Mouse (Mus musculus): ENCODE data around the gene Egln2. TPM values are rescaled to one million over a fixed set of nuclear protein-coding genes. Genes with fewer than 3 reads are reported as not detected.

Egln2 gene
- polyA plus RNA-seq, 1 experiment: 61.4 TPM

GRCm38 (mm10) chr7:27192434-27192833 is 25.8 kb upstream of the Egln2 start:
- no peak overlapping the region for H3ac ChIP-seq (ENCODE audit: control insufficient read depth, insufficient read length)
- peaks cover 38% of the 10 kb centered on the region for H3K79me2 ChIP-seq (ENCODE audit: control insufficient read depth, insufficient read depth)
- H3K36me3 ChIP-seq (ENCODE audit: control insufficient read depth, insufficient read depth): peaks cover 37% of the 10 kb centered on the region
- H3K4me2 ChIP-seq (ENCODE audit: low read depth): no peak overlapping the region
- H3K4me3 ChIP-seq: no peak overlapping the region
- TF ChIP-seq TCF12 (IDR thresholded peaks at IDR 0.05; ENCODE audit: insufficient read depth, poor library complexity, severe bottlenecking): no peak
- no peak for TF ChIP-seq CEBPB (IDR thresholded peaks at IDR 0.05; ENCODE audit: insufficient read depth, poor library complexity, severe bottlenecking)
- no peak for TF ChIP-seq POLR2AphosphoS2 (IDR thresholded peaks at IDR 0.05; ENCODE audit: insufficient read length, low read depth)
- TF ChIP-seq TCF3 (IDR thresholded peaks at IDR 0.05; ENCODE audit: insufficient read length, low read depth): no peak
- no peak for TF ChIP-seq MYOD1 (IDR thresholded peaks at IDR 0.05; ENCODE audit: control insufficient read depth in 1 of 3, insufficient read length in 2 of 3, low read depth in 2 of 3)
- TF ChIP-seq POLR2A (IDR thresholded peaks at IDR 0.05; ENCODE audit: insufficient read length, low read depth): no peak
- no peak for TF ChIP-seq USF1 (IDR thresholded peaks at IDR 0.05; ENCODE audit: low read depth)
- TF ChIP-seq MYOG (IDR thresholded peaks at IDR 0.05; ENCODE audit: control insufficient read depth in 1 of 3, insufficient read depth in 1 of 3, insufficient read length in 2 of 3, low read depth in 2 of 3): no peak
- TF ChIP-seq REST (IDR thresholded peaks at IDR 0.05; ENCODE audit: insufficient read depth, insufficient read length): no peak
- no peak for TF ChIP-seq E2F4 (IDR thresholded peaks at IDR 0.05; ENCODE audit: insufficient read depth)
- TF ChIP-seq MAX (IDR thresholded peaks at IDR 0.05; ENCODE audit: low read depth): no peak
- TF ChIP-seq SRF (IDR thresholded peaks at IDR 0.05; ENCODE audit: control insufficient read depth, insufficient read length, low read depth): no peak
- no peaks in the 10 kb centered on the region for H3K27me3 ChIP-seq (ENCODE audit: control insufficient read depth, insufficient read depth, insufficient read length)

- Histone ChIP-seq H3ac (ENCODE audit: control insufficient read depth, insufficient read length) (no peak overlapping the region), H3K36me3 (ENCODE audit: control insufficient read depth, insufficient read depth) (peaks cover 43% of the 10 kb centered on the region), H3K27me3 (ENCODE audit: control insufficient read depth, insufficient read depth, insufficient read length) (no peaks in the 10 kb centered on the region), H3K4me2 (ENCODE audit: low read depth) (no peak overlapping the region), H3K79me2 (ENCODE audit: control insufficient read depth, insufficient read depth) (peaks cover 27% of the 10 kb centered on the region), H3K4me3 (no peak overlapping the region)
- TF ChIP-seq CEBPB (IDR thresholded peaks at IDR 0.05; ENCODE audit: insufficient read depth, poor library complexity, severe bottlenecking): no peak
- no peak for TF ChIP-seq MYOD1 (IDR thresholded peaks at IDR 0.05; ENCODE audit: control insufficient read depth in 1 of 3, insufficient read length in 2 of 3, low read depth in 2 of 3)
- no peak for TF ChIP-seq TCF12 (IDR thresholded peaks at IDR 0.05; ENCODE audit: insufficient read depth, poor library complexity, severe bottlenecking)
- TF ChIP-seq TCF3 (IDR thresholded peaks at IDR 0.05; ENCODE audit: insufficient read length, low read depth): no peak
- TF ChIP-seq REST (IDR thresholded peaks at IDR 0.05; ENCODE audit: insufficient read depth, insufficient read length): no peak
- no peak for TF ChIP-seq MYOG (IDR thresholded peaks at IDR 0.05; ENCODE audit: control insufficient read depth in 1 of 3, insufficient read depth in 1 of 3, insufficient read length in 2 of 3, low read depth in 2 of 3)
- TF ChIP-seq POLR2A (IDR thresholded peaks at IDR 0.05; ENCODE audit: insufficient read length, low read depth): no peak
- TF ChIP-seq MAX (IDR thresholded peaks at IDR 0.05; ENCODE audit: low read depth): no peak
- TF ChIP-seq USF1 (IDR thresholded peaks at IDR 0.05; ENCODE audit: low read depth): no peak
- no peak for TF ChIP-seq POLR2AphosphoS2 (IDR thresholded peaks at IDR 0.05; ENCODE audit: insufficient read length, low read depth)
- no peak for TF ChIP-seq SRF (IDR thresholded peaks at IDR 0.05; ENCODE audit: control insufficient read depth, insufficient read length, low read depth)
- TF ChIP-seq E2F4 (IDR thresholded peaks at IDR 0.05; ENCODE audit: insufficient read depth): no peak
Observed at GRCm38 (mm10) chr7:27189271-27189931, 22.8 kb upstream of the Egln2 start.

- Histone ChIP-seq H3K4me2 (ENCODE audit: low read depth) (no peak overlapping the region), H3K36me3 (ENCODE audit: control insufficient read depth, insufficient read depth) (peaks cover 23% of the 10 kb centered on the region), H3K4me3 (no peak overlapping the region), H3K79me2 (ENCODE audit: control insufficient read depth, insufficient read depth) (no peaks in the 10 kb centered on the region), H3ac (ENCODE audit: control insufficient read depth, insufficient read length) (no peak overlapping the region), H3K27me3 (ENCODE audit: control insufficient read depth, insufficient read depth, insufficient read length) (no peaks in the 10 kb centered on the region)
- no peak for TF ChIP-seq POLR2AphosphoS2 (IDR thresholded peaks at IDR 0.05; ENCODE audit: insufficient read length, low read depth)
- no peak for TF ChIP-seq TCF12 (IDR thresholded peaks at IDR 0.05; ENCODE audit: insufficient read depth, poor library complexity, severe bottlenecking)
- TF ChIP-seq TCF3 (IDR thresholded peaks at IDR 0.05; ENCODE audit: insufficient read length, low read depth): no peak
- TF ChIP-seq MYOG (IDR thresholded peaks at IDR 0.05; ENCODE audit: control insufficient read depth in 1 of 3, insufficient read depth in 1 of 3, insufficient read length in 2 of 3, low read depth in 2 of 3): no peak
- TF ChIP-seq MYOD1 (IDR thresholded peaks at IDR 0.05; ENCODE audit: control insufficient read depth in 1 of 3, insufficient read length in 2 of 3, low read depth in 2 of 3): no peak
- TF ChIP-seq E2F4 (IDR thresholded peaks at IDR 0.05; ENCODE audit: insufficient read depth): no peak
- TF ChIP-seq REST (IDR thresholded peaks at IDR 0.05; ENCODE audit: insufficient read depth, insufficient read length): no peak
- no peak for TF ChIP-seq SRF (IDR thresholded peaks at IDR 0.05; ENCODE audit: control insufficient read depth, insufficient read length, low read depth)
- TF ChIP-seq USF1 (IDR thresholded peaks at IDR 0.05; ENCODE audit: low read depth): no peak
- TF ChIP-seq MAX (IDR thresholded peaks at IDR 0.05; ENCODE audit: low read depth): no peak
- TF ChIP-seq POLR2A (IDR thresholded peaks at IDR 0.05; ENCODE audit: insufficient read length, low read depth): no peak
- TF ChIP-seq CEBPB (IDR thresholded peaks at IDR 0.05; ENCODE audit: insufficient read depth, poor library complexity, severe bottlenecking): no peak
Observed at GRCm38 (mm10) chr7:27185986-27186385, 19.4 kb upstream of the Egln2 start.

- H3K36me3 ChIP-seq (ENCODE audit: control insufficient read depth, insufficient read depth): peaks cover 14% of the 10 kb centered on the region
- no peaks in the 10 kb centered on the region for H3K79me2 ChIP-seq (ENCODE audit: control insufficient read depth, insufficient read depth)
- H3K4me3 ChIP-seq: no peak overlapping the region
- no peaks in the 10 kb centered on the region for H3K27me3 ChIP-seq (ENCODE audit: control insufficient read depth, insufficient read depth, insufficient read length)
- H3K4me2 ChIP-seq (ENCODE audit: low read depth): no peak overlapping the region
- TF ChIP-seq POLR2A (IDR thresholded peaks at IDR 0.05; ENCODE audit: insufficient read length, low read depth) (no peak), USF1 (IDR thresholded peaks at IDR 0.05; ENCODE audit: low read depth) (no peak), MYOD1 (IDR thresholded peaks at IDR 0.05; ENCODE audit: control insufficient read depth in 1 of 3, insufficient read length in 2 of 3, low read depth in 2 of 3) (no peak), MAX (IDR thresholded peaks at IDR 0.05; ENCODE audit: low read depth) (no peak), CEBPB (IDR thresholded peaks at IDR 0.05; ENCODE audit: insufficient read depth, poor library complexity, severe bottlenecking) (no peak), POLR2AphosphoS2 (IDR thresholded peaks at IDR 0.05; ENCODE audit: insufficient read length, low read depth) (no peak), REST (IDR thresholded peaks at IDR 0.05; ENCODE audit: insufficient read depth, insufficient read length) (no peak), E2F4 (IDR thresholded peaks at IDR 0.05; ENCODE audit: insufficient read depth) (no peak), TCF12 (IDR thresholded peaks at IDR 0.05; ENCODE audit: insufficient read depth, poor library complexity, severe bottlenecking) (no peak), SRF (IDR thresholded peaks at IDR 0.05; ENCODE audit: control insufficient read depth, insufficient read length, low read depth) (no peak), MYOG (IDR thresholded peaks at IDR 0.05; ENCODE audit: control insufficient read depth in 1 of 3, insufficient read depth in 1 of 3, insufficient read length in 2 of 3, low read depth in 2 of 3) (no peak), TCF3 (IDR thresholded peaks at IDR 0.05; ENCODE audit: insufficient read length, low read depth) (no peak)
- H3ac ChIP-seq (ENCODE audit: control insufficient read depth, insufficient read length): no peak overlapping the region
Observed at GRCm38 (mm10) chr7:27184964-27185363, 18.4 kb upstream of the Egln2 start.
